Mouse (Mus musculus) MEL (cell line): Measurements from ENCODE around the gene Mfsd4b5. TPM values are rescaled to one million over a fixed set of nuclear protein-coding genes. Genes with fewer than 3 reads are reported as not detected.
"Not testable (repeated sequence)": the region's sequence is repeated elsewhere in the genome, so short reads cannot be mapped to it uniquely, and the experiment has no call there.

Source experiments
- DNase-seq: peaks from one replicate; pipeline ENCODE4 v3.0.0; 2011; ENCODE audit warnings: low read depth, low spot score
- H3K27ac ChIP-seq: 2 replicates; pipeline ENCODE4 v1.5.1; 2012; ENCODE audit warnings: low read depth, mild to moderate bottlenecking, control low read depth, low read length, moderate library complexity; ENCODE audit not compliant: control insufficient read depth
- H3K27me3 ChIP-seq, 2 experiments: fragments of 150-350 bp in 1 of 2; sonication (generic) in 1 of 2; 2 replicates each; pipeline ENCODE4 v1.6.1; 2012; ENCODE audit warnings: low read length in 2 of 2, mild to moderate bottlenecking in 2 of 2, improper control_type of control experiment in 1 of 2, moderate library complexity in 1 of 2; ENCODE audit not compliant: insufficient read depth in 2 of 2, control insufficient read depth in 1 of 2
- H3K36me3 ChIP-seq, 2 experiments: 2 replicates each; pipeline ENCODE4 v1.6.1; 2012 to 2014; ENCODE audit warnings: low read length in 2 of 2, improper control_type of control experiment in 1 of 2, inconsistent platforms in 1 of 2, mild to moderate bottlenecking in 1 of 2; ENCODE audit not compliant: insufficient read depth in 2 of 2, control insufficient read depth in 1 of 2
- H3K4me1 ChIP-seq, 2 experiments: fragments of 150-350 bp in 1 of 2; sonication (generic) in 1 of 2; 2 replicates each; pipeline ENCODE4 v1.6.1; 2012; ENCODE audit warnings: low read length in 2 of 2, improper control_type of control experiment in 1 of 2, mild to moderate bottlenecking in 1 of 2; ENCODE audit not compliant: insufficient read depth in 2 of 2, control insufficient read depth in 1 of 2
- H3K4me3 ChIP-seq, 2 experiments: fragments of 150-350 bp in 1 of 2; sonication (generic) in 1 of 2; 2 replicates each; pipeline ENCODE4 v1.5.1; 2012; ENCODE audit warnings: low read depth in 2 of 2, low read length in 2 of 2, mild to moderate bottlenecking in 2 of 2, moderate library complexity in 2 of 2, control low read depth in 1 of 2, improper control_type of control experiment in 1 of 2; ENCODE audit not compliant: control insufficient read depth in 1 of 2, insufficient read depth in 1 of 2
- H3K79me2 ChIP-seq: 2 replicates; pipeline ENCODE4 v1.6.1; 2012; ENCODE audit warnings: mild to moderate bottlenecking, low read length, moderate library complexity; ENCODE audit not compliant: control insufficient read depth, poor library complexity, insufficient read depth
- H3K9ac ChIP-seq: 2 replicates; pipeline ENCODE4 v1.6.1; 2012; ENCODE audit warnings: low read depth, mild to moderate bottlenecking, control low read depth, low read length, moderate library complexity; ENCODE audit not compliant: control insufficient read depth, poor library complexity, severe bottlenecking
- H3K9me3 ChIP-seq: fragments of 150-350 bp; sonication (generic); replicated peaks from 2 replicates; pipeline ENCODE4 v1.6.1; 2012; ENCODE audit warnings: mild to moderate bottlenecking, low read length, improper control_type of control experiment, moderate library complexity; ENCODE audit not compliant: insufficient read depth
- BHLHE40 ChIP-seq: IDR thresholded peaks from 2 replicates; pipeline ENCODE4 v1.6.1; 2012; ENCODE audit warnings: low read depth, mild to moderate bottlenecking, inconsistent platforms, low read length, improper control_type of control experiment, borderline replicate concordance
- CTCF ChIP-seq, 3 experiments: IDR thresholded peaks in 2 of 3; conservative IDR thresholded peaks in 1 of 3; 2 replicates each; pipeline ENCODE4 v1.5.1; 2011 to 2012; ENCODE audit warnings: low read length in 3 of 3, low read depth in 2 of 3, mild to moderate bottlenecking in 2 of 3, improper control_type of control experiment in 1 of 3, inconsistent platforms in 1 of 3, mixed read lengths in 1 of 3, moderate library complexity in 1 of 3; ENCODE audit not compliant: control insufficient read depth in 1 of 3, insufficient read depth in 1 of 3, poor library complexity in 1 of 3, severe bottlenecking in 1 of 3
- E2F4 ChIP-seq: IDR thresholded peaks from 2 replicates; pipeline ENCODE4 v1.6.1; 2011; ENCODE audit warnings: low read depth, low read length, improper control_type of control experiment, borderline replicate concordance
- ELF1 ChIP-seq: IDR thresholded peaks from 2 replicates; pipeline ENCODE4 v1.6.1; 2014; ENCODE audit warnings: low read depth, mild to moderate bottlenecking, inconsistent platforms, low read length, improper control_type of control experiment, moderate library complexity
- GABPA ChIP-seq: IDR thresholded peaks from 2 replicates; pipeline ENCODE4 v1.6.1; 2012; ENCODE audit warnings: low read depth, mild to moderate bottlenecking, inconsistent platforms, low read length, improper control_type of control experiment, moderate library complexity
- HCFC1 ChIP-seq: IDR thresholded peaks from 2 replicates; pipeline ENCODE4 v1.6.1; 2012; ENCODE audit warnings: low read depth, mild to moderate bottlenecking, inconsistent platforms, low read length, improper control_type of control experiment, moderate library complexity
- MAFK ChIP-seq: IDR thresholded peaks from 2 replicates; pipeline ENCODE4 v1.6.1; 2011; ENCODE audit warnings: low read depth, mild to moderate bottlenecking, low read length, improper control_type of control experiment, borderline replicate concordance
- MAZ ChIP-seq: IDR thresholded peaks from 2 replicates; pipeline ENCODE4 v1.6.1; 2012; ENCODE audit warnings: low read depth, mild to moderate bottlenecking, inconsistent platforms, low read length, improper control_type of control experiment
- NELFE ChIP-seq: IDR thresholded peaks from 2 replicates; pipeline ENCODE4 v1.6.1; 2011; ENCODE audit warnings: low read depth, low read length, improper control_type of control experiment
- POLR2A ChIP-seq, 2 experiments: IDR thresholded peaks; 2 replicates each; pipeline ENCODE4 v1.6.1; 2011 to 2012; ENCODE audit warnings: low read length in 2 of 2, mild to moderate bottlenecking in 2 of 2, control low read depth in 1 of 2, improper control_type of control experiment in 1 of 2, low read depth in 1 of 2, moderate library complexity in 1 of 2; ENCODE audit not compliant: control insufficient read depth in 1 of 2, insufficient read depth in 1 of 2, poor library complexity in 1 of 2
- POLR2AphosphoS5 ChIP-seq: IDR thresholded peaks from 2 replicates; pipeline ENCODE4 v1.6.1; 2012; ENCODE audit warnings: low read depth, borderline replicate concordance, mild to moderate bottlenecking, inconsistent platforms, low read length, moderate library complexity, mixed read lengths
- RAD21 ChIP-seq: IDR thresholded peaks from 2 replicates; pipeline ENCODE4 v1.6.1; 2011; ENCODE audit warnings: mild to moderate bottlenecking, low read depth, low read length, improper control_type of control experiment
- SIN3A ChIP-seq: IDR thresholded peaks from 2 replicates; pipeline ENCODE4 v1.6.1; 2012; ENCODE audit warnings: low read length, improper control_type of control experiment, inconsistent platforms
- SMC3 ChIP-seq: IDR thresholded peaks from 2 replicates; pipeline ENCODE4 v1.6.1; 2011; ENCODE audit warnings: low read depth, low read length, improper control_type of control experiment
- TAL1 ChIP-seq: IDR thresholded peaks from 2 replicates; pipeline ENCODE4 v1.6.1; 2012; ENCODE audit warnings: mild to moderate bottlenecking, inconsistent platforms, low read length, moderate library complexity, mixed read lengths
- TBP ChIP-seq: IDR thresholded peaks from 2 replicates; pipeline ENCODE4 v1.8.0; 2011; ENCODE audit warnings: low read depth, low read length, improper control_type of control experiment
- UBTF ChIP-seq: IDR thresholded peaks from 2 replicates; pipeline ENCODE4 v1.6.1; 2012; ENCODE audit warnings: low read depth, mild to moderate bottlenecking, inconsistent platforms, low read length, improper control_type of control experiment, moderate library complexity, borderline replicate concordance; ENCODE audit not compliant: insufficient read depth
- USF1 ChIP-seq: IDR thresholded peaks from 2 replicates; pipeline ENCODE4 v1.6.1; 2014; ENCODE audit warnings: low read depth, mild to moderate bottlenecking, inconsistent platforms, low read length, improper control_type of control experiment, moderate library complexity
- ZC3H11A ChIP-seq: IDR thresholded peaks from 2 replicates; pipeline ENCODE4 v1.6.1; 2012; ENCODE audit warnings: low read depth, mild to moderate bottlenecking, inconsistent platforms, low read length, improper control_type of control experiment
- ZMIZ1 ChIP-seq: IDR thresholded peaks from 2 replicates; pipeline ENCODE4 v1.6.1; 2012; ENCODE audit warnings: low read depth, mild to moderate bottlenecking, inconsistent platforms, low read length, improper control_type of control experiment, moderate library complexity
- polyA plus RNA-seq, 2 experiments: library from polyadenylated mRNA; stranded (reverse) in 1 of 2; unstranded in 1 of 2; fragments of >175 nt in 1 of 2; fragments of >200 nt in 1 of 2; gene quantifications; 2 replicates each; pipeline versions ENCODE4 v1.2.1 to v1.2.4; 2012; ENCODE audit warnings: low replicate concordance in 2 of 2, low read depth in 1 of 2; ENCODE audit not compliant: insufficient read length in 2 of 2, insufficient read depth in 1 of 2, missing spikeins in 1 of 2
- total RNA-seq: library from RNA; depleted of rRNA; stranded (reverse); fragments of 300-350 nt; gene quantifications from 2 replicates; pipeline ENCODE4 v1.2.3, GENCODE M21; 2012

The Mfsd4b5 gene
- total and polyA plus RNA-seq, 3 experiments: not detected

- TF ChIP-seq RAD21 (peak; percentile 52), CTCF (IDR thresholded peaks at IDR 0.05 in 2 of 3, conservative IDR thresholded peaks at IDR 0.05 in 1 of 3; ENCODE audit: control insufficient read depth in 1 of 3, insufficient read depth in 1 of 3, low read depth in 2 of 3, low read length in 3 of 3, poor library complexity in 1 of 3, severe bottlenecking in 1 of 3) (peak in 2 of 3 experiments; percentile 18 to 54; a peak in 3 of 6 replicates), USF1 (no peak), SMC3 (peak; percentile 59), ZC3H11A (peak; percentile 33; the same call in 1 of the 2 replicates)
- no peaks in the 10 kb centered on the region for H3K79me2 ChIP-seq
- H3K9me3 ChIP-seq: no peaks in the 10 kb centered on the region
- H3K9ac ChIP-seq: no peak overlapping the region
- H3K4me1 ChIP-seq: no peaks in the 10 kb centered on the region
- H3K27me3 ChIP-seq: no peaks in the 10 kb centered on the region; a peak in 1 of 4 replicates
- no peak overlapping the region for H3K27ac ChIP-seq
- no peak overlapping the region for H3K4me3 ChIP-seq
- H3K36me3 ChIP-seq: no peaks in the 10 kb centered on the region
- DNase-seq: peak; percentile 53
These were observed 30.0 kb downstream of the Mfsd4b5 start for GRCm38 (mm10) chr10:39956340-39956878.

GRCm38 (mm10) chr10:39955163-39955562 lies 31.3 kb downstream of the Mfsd4b5 start:
- Histone ChIP-seq H3K4me1 (no peaks in the 10 kb centered on the region), H3K27ac (no peak overlapping the region), H3K79me2 (no peaks in the 10 kb centered on the region), H3K36me3 (no peaks in the 10 kb centered on the region), H3K27me3 (peaks cover 0 to 1% of the 10 kb centered on the region in 2 experiments; a peak in 1 of 4 replicates), H3K9me3 (no peaks in the 10 kb centered on the region), H3K9ac (no peak overlapping the region), H3K4me3 (no peak overlapping the region)
- TF ChIP-seq UBTF: no peak
- no peak for TF ChIP-seq HCFC1
- TF ChIP-seq NELFE: no peak
- no peak for TF ChIP-seq MAFK
- DNase-seq: no peak

GRCm38 (mm10) chr10:39949377-39949954 lies 37.0 kb downstream of the Mfsd4b5 start:
- DNase-seq: no peak
- no peak overlapping the region for H3K9ac ChIP-seq
- TF ChIP-seq TAL1 (no peak), E2F4 (no peak), POLR2A (IDR thresholded peaks at IDR 0.05; ENCODE audit: control insufficient read depth in 1 of 2, insufficient read depth in 1 of 2, low read depth in 1 of 2, low read length in 2 of 2, poor library complexity in 1 of 2) (no peak), ELF1 (no peak), RAD21 (no peak), TBP (no peak), ZMIZ1 (no peak), ZC3H11A (no peak), POLR2AphosphoS5 (no peak), GABPA (no peak), CTCF (IDR thresholded peaks at IDR 0.05 in 2 of 3, conservative IDR thresholded peaks at IDR 0.05 in 1 of 3; ENCODE audit: control insufficient read depth in 1 of 3, insufficient read depth in 1 of 3, low read depth in 2 of 3, low read length in 3 of 3, poor library complexity in 1 of 3, severe bottlenecking in 1 of 3) (no peak), MAZ (no peak), HCFC1 (no peak), BHLHE40 (no peak), SIN3A (no peak)
- no peak overlapping the region for H3K27ac ChIP-seq
- no peaks in the 10 kb centered on the region for H3K4me1 ChIP-seq
- peaks cover 0 to 2% of the 10 kb centered on the region in 2 experiments; a peak in 1 of 4 replicates for H3K27me3 ChIP-seq
- H3K36me3 ChIP-seq: no peaks in the 10 kb centered on the region
- H3K4me3 ChIP-seq: no peak overlapping the region
- no peaks in the 10 kb centered on the region for H3K9me3 ChIP-seq
- no peaks in the 10 kb centered on the region for H3K79me2 ChIP-seq

- H3K79me2 ChIP-seq, H3K36me3 ChIP-seq, H3K27me3 ChIP-seq, H3K27ac ChIP-seq, DNase-seq, H3K4me1 ChIP-seq, H3K9me3 ChIP-seq, H3K9ac ChIP-seq, H3K4me3 ChIP-seq: not testable (repeated sequence)
These were observed 39.3 kb downstream of the Mfsd4b5 start for GRCm38 (mm10) chr10:39947195-39947594.
